Mouse (Mus musculus) cerebellum, postnatal 36 days (tissue): ENCODE measurements at regions not wholly inside any gene's neighbourhood (a gene's known extent, or its start where the extent isn't known, plus 50 kb on each side); places are given as distances from the start of the nearest gene placed in this dataset.
A peak's percentile ranks its signal among the peaks of the same experiment; 100 is the strongest.

Source experiments
- DNase-seq, 2 experiments: peaks; one replicate each; pipeline ENCODE4 v3.0.0; 2021 to 2022; ENCODE audit warnings: mixed read lengths in 2 of 2

- DNase-seq, result no peak
Observed at GRCm38 (mm10) chr4:48889074-48889592, 169.9 kb upstream of the Plppr1 start.

DNA sequence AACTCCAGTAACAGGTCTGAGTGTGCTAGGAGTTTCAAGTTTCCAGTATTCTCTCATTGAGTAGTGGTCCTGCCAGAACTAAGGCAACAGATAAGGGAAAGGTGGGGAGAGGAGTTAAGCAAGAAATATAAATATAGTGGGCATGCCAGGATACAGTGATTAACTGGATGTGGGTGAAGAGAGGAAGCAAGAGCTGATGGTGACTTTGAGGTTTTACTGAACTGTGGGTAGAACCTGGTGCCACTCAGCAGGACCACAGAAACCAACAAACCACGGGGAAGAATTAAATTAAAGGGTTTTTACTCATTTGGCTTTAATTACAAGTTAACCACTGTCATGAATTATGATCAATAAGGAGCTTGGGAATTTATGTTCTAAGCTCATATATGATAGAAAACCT lies 154.5 kb upstream of the Plppr1 start:
- no peak for DNase-seq

GRCm38 (mm10) chr4:48905196-48905867 lies 153.7 kb upstream of the Plppr1 start:
- no peak for DNase-seq

- DNase-seq, result no peak
Observed at GRCm38 (mm10) chr4:48909161-48909560, 149.9 kb upstream of the Plppr1 start.

GRCm38 (mm10) chr4:48913301-48913700 lies 145.8 kb upstream of the Plppr1 start:
- no peak for DNase-seq

DNA sequence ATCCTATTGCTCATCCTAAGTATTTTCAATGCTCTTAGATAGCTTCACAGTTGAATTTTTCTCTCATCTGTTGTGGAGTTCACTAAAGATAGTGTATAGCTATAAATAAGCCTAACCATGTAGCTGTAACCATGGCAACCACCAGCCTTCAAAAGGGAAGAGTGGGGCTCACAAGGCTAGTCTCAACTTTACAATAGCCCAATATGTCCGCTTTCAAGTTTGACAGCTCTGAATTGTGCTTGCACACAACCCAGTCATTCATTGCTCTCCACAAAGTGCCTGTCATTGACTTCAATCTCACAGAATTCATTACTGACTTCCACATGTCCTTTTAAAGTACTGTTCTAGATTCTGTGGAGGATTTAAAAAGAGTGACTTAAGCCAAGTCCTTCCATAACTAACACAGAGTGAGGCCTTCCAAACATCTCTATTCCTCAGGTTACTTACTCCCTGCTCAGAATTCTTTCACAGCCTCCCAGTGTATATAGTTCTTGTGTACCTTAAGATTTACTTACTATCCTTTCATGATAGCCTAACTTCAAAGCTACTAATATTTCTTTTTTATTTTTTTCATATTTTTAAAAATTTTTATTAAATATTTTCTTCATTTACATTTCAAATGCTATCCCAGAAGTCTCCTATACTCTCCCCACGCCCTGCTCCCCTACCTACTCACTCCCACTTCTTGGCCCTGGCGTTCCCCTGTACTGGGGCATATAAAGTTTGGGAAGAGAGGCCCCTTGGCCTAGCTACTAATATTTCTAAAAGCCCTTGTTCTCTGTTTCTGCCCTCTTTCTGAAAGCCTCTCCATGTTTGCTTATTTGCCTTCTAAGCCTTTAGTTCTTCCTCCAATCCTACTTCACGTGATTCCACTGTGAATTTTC lies 134.3 kb upstream of the Plppr1 start:
- no peak for DNase-seq

DNA sequence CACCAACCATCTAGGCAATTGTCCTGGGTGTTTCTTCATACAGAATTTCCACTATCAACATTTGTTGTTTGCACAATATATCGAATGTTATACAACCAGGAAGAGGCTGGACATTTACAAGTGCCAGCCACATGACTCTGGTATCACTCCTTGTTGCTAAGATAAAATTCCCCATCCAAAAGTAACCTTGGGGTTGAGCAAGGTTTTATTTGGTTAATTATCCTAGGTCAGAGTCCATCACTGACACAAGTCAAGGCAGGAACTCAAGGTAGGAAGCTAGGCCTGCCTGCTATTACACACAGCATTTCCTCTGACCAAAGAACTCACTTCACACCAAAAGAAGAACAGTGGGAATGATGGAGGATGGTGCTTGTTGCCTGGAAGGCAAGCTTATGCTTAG lies 120.7 kb upstream of the Plppr1 start:
- DNase-seq, result no peak

GRCm38 (mm10) chr4:48938892-48939291 lies 120.2 kb upstream of the Plppr1 start:
- DNase-seq, result no peak

GRCm38 (mm10) chr4:48945266-48945818 lies 113.7 kb upstream of the Plppr1 start:
- DNase-seq, result no peak

DNA sequence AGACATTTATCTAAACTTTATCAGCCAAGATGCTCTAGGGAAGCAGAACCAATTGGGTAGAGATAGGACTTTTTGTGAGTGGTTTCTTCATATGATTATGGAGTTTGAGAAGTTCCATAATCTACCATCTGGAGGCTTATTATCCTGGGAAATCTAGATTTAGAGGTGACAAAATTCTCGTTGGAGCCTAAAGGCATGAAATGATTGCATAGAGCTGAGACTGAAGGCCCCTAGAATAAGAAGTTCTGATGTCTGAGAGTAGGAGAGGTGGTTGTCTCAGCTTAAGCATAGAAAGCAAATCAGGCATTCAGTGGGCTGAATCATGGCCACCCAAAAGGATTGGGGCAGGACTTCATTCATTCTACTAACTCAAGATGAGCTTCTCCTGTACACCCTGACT lies 106.1 kb upstream of the Plppr1 start:
- DNase-seq, result no peak

GRCm38 (mm10) chr4:48975810-48976209 lies 83.3 kb upstream of the Plppr1 start:
- no peak for DNase-seq

DNA sequence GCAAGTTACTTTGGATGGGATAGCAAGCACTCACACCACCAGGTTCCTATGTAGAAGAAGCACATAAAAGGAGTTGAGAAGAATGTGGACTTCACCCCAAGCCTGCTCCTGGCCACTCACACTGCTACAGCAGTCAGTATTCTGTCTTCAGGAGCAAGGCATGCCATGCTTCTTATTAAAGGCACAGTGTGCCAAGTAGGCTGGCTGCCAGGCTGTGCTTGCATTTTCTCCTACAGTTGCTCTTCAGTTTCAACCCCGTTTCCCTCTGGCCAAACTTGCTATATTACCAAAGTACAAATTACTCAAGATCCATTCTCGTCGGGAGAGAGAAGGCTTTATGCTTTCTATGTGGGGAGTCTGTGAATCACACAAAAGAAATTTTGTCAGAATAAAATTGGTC lies 67.1 kb upstream of the Plppr1 start:
- DNase-seq, result peak; percentile 7
